Mouse (Mus musculus): ENCODE measurements around the gene Nfya. TPM values are rescaled to one million over a fixed set of nuclear protein-coding genes. Genes with fewer than 3 reads are reported as not detected.

Gene Nfya
- polyA plus RNA-seq, 1 experiment from 2014 or later: 18.1 TPM

- 82% methylated on average over 13 of the region's 13 CpGs for WGBS
- no peak for ATAC-seq (ENCODE audit: low read depth)
Observed at GRCm38 (mm10) chr17:48450666-48451352, 41.1 kb upstream of the Nfya start.

GRCm38 (mm10) chr17:48447675-48448074 is 38.0 kb upstream of the Nfya start:
- no peaks in the 10 kb centered on the region for H3K4me1 ChIP-seq (replicated peaks; ENCODE audit: control insufficient read depth, insufficient read depth, low read length)
- no peak overlapping the region for H3K9ac ChIP-seq (ENCODE audit: low read length)
- no peak overlapping the region for H3K27ac ChIP-seq (ENCODE audit: low read length)
- H3K4me3 ChIP-seq (ENCODE audit: low read length): no peak overlapping the region
- H3K36me3 ChIP-seq (ENCODE audit: control insufficient read depth, insufficient read depth, low read length): no peaks in the 10 kb centered on the region
- no peak overlapping the region for H3K4me2 ChIP-seq (ENCODE audit: low read depth, low read length)
- 64% methylated on average over 8 of the region's 8 CpGs for WGBS
- no peaks in the 10 kb centered on the region for H3K27me3 ChIP-seq (ENCODE audit: control insufficient read depth, insufficient read depth, low read depth, low read length)
- ATAC-seq (ENCODE audit: low read depth): no peak
- no peaks in the 10 kb centered on the region for H3K9me3 ChIP-seq (ENCODE audit: control insufficient read depth, low read length)

More at GRCm38 (mm10) chr17:48450666-48451352, 41.1 kb upstream of the Nfya start:
- Histone ChIP-seq H3K36me3 (ENCODE audit: control insufficient read depth, insufficient read depth, low read length) (no peaks in the 10 kb centered on the region), H3K4me2 (ENCODE audit: low read depth, low read length) (no peak overlapping the region), H3K27ac (ENCODE audit: low read length) (no peak overlapping the region), H3K27me3 (ENCODE audit: control insufficient read depth, insufficient read depth, low read depth, low read length) (no peaks in the 10 kb centered on the region), H3K4me1 (replicated peaks; ENCODE audit: control insufficient read depth, insufficient read depth, low read length) (no peaks in the 10 kb centered on the region), H3K9me3 (ENCODE audit: control insufficient read depth, low read length) (no peaks in the 10 kb centered on the region), H3K9ac (ENCODE audit: low read length) (no peak overlapping the region), H3K4me3 (ENCODE audit: low read length) (no peak overlapping the region)

GRCm38 (mm10) chr17:48443542-48444145 is 33.9 kb upstream of the Nfya start:
- no peak overlapping the region for H3K27ac ChIP-seq (ENCODE audit: low read length)
- no peaks in the 10 kb centered on the region for H3K4me1 ChIP-seq (replicated peaks; ENCODE audit: control insufficient read depth, insufficient read depth, low read length)
- no peak overlapping the region for H3K4me2 ChIP-seq (ENCODE audit: low read depth, low read length)
- ATAC-seq (ENCODE audit: low read depth): no peak
- no peaks in the 10 kb centered on the region for H3K36me3 ChIP-seq (ENCODE audit: control insufficient read depth, insufficient read depth, low read length)
- H3K9ac ChIP-seq (ENCODE audit: low read length): no peak overlapping the region
- 74% methylated on average over 16 of the region's 16 CpGs for WGBS
- no peaks in the 10 kb centered on the region for H3K27me3 ChIP-seq (ENCODE audit: control insufficient read depth, insufficient read depth, low read depth, low read length)
- H3K9me3 ChIP-seq (ENCODE audit: control insufficient read depth, low read length): no peaks in the 10 kb centered on the region
- no peak overlapping the region for H3K4me3 ChIP-seq (ENCODE audit: low read length)

GRCm38 (mm10) chr17:48442745-48443457 is 33.2 kb upstream of the Nfya start:
- Histone ChIP-seq H3K36me3 (ENCODE audit: control insufficient read depth, insufficient read depth, low read length) (no peaks in the 10 kb centered on the region), H3K9ac (ENCODE audit: low read length) (no peak overlapping the region), H3K4me2 (ENCODE audit: low read depth, low read length) (no peak overlapping the region), H3K4me1 (replicated peaks; ENCODE audit: control insufficient read depth, insufficient read depth, low read length) (no peaks in the 10 kb centered on the region), H3K4me3 (ENCODE audit: low read length) (no peak overlapping the region), H3K9me3 (ENCODE audit: control insufficient read depth, low read length) (no peaks in the 10 kb centered on the region), H3K27ac (ENCODE audit: low read length) (no peak overlapping the region), H3K27me3 (ENCODE audit: control insufficient read depth, insufficient read depth, low read depth, low read length) (no peaks in the 10 kb centered on the region)
- 57% methylated on average over 7 of the region's 7 CpGs for WGBS
- ATAC-seq (ENCODE audit: low read depth): no peak

- no peak overlapping the region for H3K4me3 ChIP-seq (ENCODE audit: low read length)
- H3K9ac ChIP-seq (ENCODE audit: low read length): no peak overlapping the region
- H3K27ac ChIP-seq (ENCODE audit: low read length): peak overlapping the region; percentile 50
- no peak overlapping the region for H3K4me2 ChIP-seq (ENCODE audit: low read depth, low read length)
- H3K9me3 ChIP-seq (ENCODE audit: control insufficient read depth, low read length): no peaks in the 10 kb centered on the region
- H3K4me1 ChIP-seq (replicated peaks; ENCODE audit: control insufficient read depth, insufficient read depth, low read length): peaks cover 14% of the 10 kb centered on the region
- no peaks in the 10 kb centered on the region for H3K36me3 ChIP-seq (ENCODE audit: control insufficient read depth, insufficient read depth, low read length)
- H3K27me3 ChIP-seq (ENCODE audit: control insufficient read depth, insufficient read depth, low read depth, low read length): no peaks in the 10 kb centered on the region
- peak; percentile 34 for ATAC-seq (ENCODE audit: low read depth)
- WGBS: 15% methylated on average over 7 of the region's 7 CpGs
Observed at GRCm38 (mm10) chr17:48437421-48437911, 27.8 kb upstream of the Nfya start.

GRCm38 (mm10) chr17:48436487-48436886 is 26.8 kb upstream of the Nfya start:
- Histone ChIP-seq H3K4me1 (replicated peaks; ENCODE audit: control insufficient read depth, insufficient read depth, low read length) (peaks cover 17% of the 10 kb centered on the region), H3K9me3 (ENCODE audit: control insufficient read depth, low read length) (no peaks in the 10 kb centered on the region), H3K27me3 (ENCODE audit: control insufficient read depth, insufficient read depth, low read depth, low read length) (no peaks in the 10 kb centered on the region), H3K27ac (ENCODE audit: low read length) (peak overlapping the region; percentile 50; the same call in 1 of the 2 replicates), H3K9ac (ENCODE audit: low read length) (no peak overlapping the region), H3K4me2 (ENCODE audit: low read depth, low read length) (no peak overlapping the region), H3K4me3 (ENCODE audit: low read length) (no peak overlapping the region), H3K36me3 (ENCODE audit: control insufficient read depth, insufficient read depth, low read length) (no peaks in the 10 kb centered on the region)
- no peak for ATAC-seq (ENCODE audit: low read depth)
- WGBS: 45% methylated on average over 1 of the region's 1 CpGs

- no peaks in the 10 kb centered on the region for H3K9me3 ChIP-seq (ENCODE audit: control insufficient read depth, low read length)
- WGBS: 68% methylated on average over 5 of the region's 5 CpGs
- no peak overlapping the region for H3K27ac ChIP-seq (ENCODE audit: low read length)
- H3K4me1 ChIP-seq (replicated peaks; ENCODE audit: control insufficient read depth, insufficient read depth, low read length): peaks cover 28% of the 10 kb centered on the region
- no peaks in the 10 kb centered on the region for H3K36me3 ChIP-seq (ENCODE audit: control insufficient read depth, insufficient read depth, low read length)
- H3K27me3 ChIP-seq (ENCODE audit: control insufficient read depth, insufficient read depth, low read depth, low read length): no peaks in the 10 kb centered on the region
- ATAC-seq (ENCODE audit: low read depth): no peak
- no peak overlapping the region for H3K9ac ChIP-seq (ENCODE audit: low read length)
- no peak overlapping the region for H3K4me2 ChIP-seq (ENCODE audit: low read depth, low read length)
- H3K4me3 ChIP-seq (ENCODE audit: low read length): no peak overlapping the region
Observed at GRCm38 (mm10) chr17:48434479-48434878, 24.8 kb upstream of the Nfya start.

- H3K27ac ChIP-seq (ENCODE audit: low read length): no peak overlapping the region
- peaks cover 28% of the 10 kb centered on the region for H3K4me1 ChIP-seq (replicated peaks; ENCODE audit: control insufficient read depth, insufficient read depth, low read length)
- 41% methylated on average over 6 of the region's 6 CpGs for WGBS
Observed at GRCm38 (mm10) chr17:48433689-48434330, 24.1 kb upstream of the Nfya start.

More at GRCm38 (mm10) chr17:48433689-48434330, 24.1 kb upstream of the Nfya start:
- Histone ChIP-seq H3K36me3 (ENCODE audit: control insufficient read depth, insufficient read depth, low read length) (no peaks in the 10 kb centered on the region), H3K9me3 (ENCODE audit: control insufficient read depth, low read length) (no peaks in the 10 kb centered on the region), H3K4me2 (ENCODE audit: low read depth, low read length) (no peak overlapping the region), H3K4me3 (ENCODE audit: low read length) (no peak overlapping the region), H3K27me3 (ENCODE audit: control insufficient read depth, insufficient read depth, low read depth, low read length) (no peaks in the 10 kb centered on the region), H3K9ac (ENCODE audit: low read length) (no peak overlapping the region)
- ATAC-seq (ENCODE audit: low read depth): no peak

All from lung, embryonic 16.5 days (tissue).